Mouse (Mus musculus): Measurements from ENCODE around the gene Eef1b2. TPM values are rescaled to one million over a fixed set of nuclear protein-coding genes. Genes with fewer than 3 reads are reported as not detected.

Eef1b2 gene
- total and polyA plus RNA-seq, 3 experiments, result 1,302 to 1,881 (median 1,842) TPM

DNA sequence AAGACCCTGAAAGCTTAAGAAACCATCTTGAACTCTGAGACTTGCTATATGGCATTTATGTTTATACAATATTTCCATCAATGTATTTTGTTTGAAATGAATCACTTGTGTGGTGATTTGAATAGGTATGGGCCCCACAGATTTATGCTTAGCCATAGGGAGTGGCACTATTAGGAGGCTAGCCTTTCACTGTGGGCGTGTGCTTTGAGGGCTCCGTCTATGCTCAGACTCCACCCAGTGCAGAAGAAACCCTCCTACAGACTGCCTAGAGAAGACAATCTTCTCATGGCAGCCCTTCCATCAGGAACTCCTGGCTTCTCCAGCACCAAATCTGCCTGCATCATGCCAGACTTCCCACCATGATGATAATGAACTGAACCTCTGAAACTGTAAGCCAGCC, 8.0 kb upstream of the Eef1b2 start:
- no peaks in the 10 kb centered on the region for H3K9me3 ChIP-seq (replicated peaks; ENCODE audit: low read length)
- no peak for DNase-seq (ENCODE audit: extremely low read depth)
- H3K36me3 ChIP-seq (replicated peaks in 1 of 2; ENCODE audit: control insufficient read depth in 1 of 2, insufficient read depth in 1 of 2, low read length in 1 of 2), result peaks cover 34 to 77% of the 10 kb centered on the region in 2 experiments
- TF ChIP-seq ELF1 (IDR thresholded peaks at IDR 0.05; ENCODE audit: low read depth, low read length), result no peak
- TF ChIP-seq POLR2A (IDR thresholded peaks at IDR 0.05; ENCODE audit: low read depth, low read length), result no peak
- no peak for TF ChIP-seq NRF1 (IDR thresholded peaks at IDR 0.05; ENCODE audit: low read depth, low read length)
- no peak for TF ChIP-seq ZC3H11A (IDR thresholded peaks at IDR 0.05; ENCODE audit: low read depth, low read length)
- no peak for TF ChIP-seq USF1 (IDR thresholded peaks at IDR 0.05; ENCODE audit: low read depth, low read length)
- TF ChIP-seq EP300 (IDR thresholded peaks at IDR 0.05; ENCODE audit: low read length), result no peak
- no peak for TF ChIP-seq JUN (IDR thresholded peaks at IDR 0.05; ENCODE audit: insufficient read depth, low read depth, low read length)
- no peak for TF ChIP-seq KAT2A (IDR thresholded peaks at IDR 0.05; ENCODE audit: insufficient replicate concordance, low read length)
- TF ChIP-seq USF2 (conservative IDR thresholded peaks at IDR 0.05; ENCODE audit: low read depth, low read length), result no peak
- TF ChIP-seq MEF2A (IDR thresholded peaks at IDR 0.05; ENCODE audit: borderline replicate concordance, low read depth, low read length), result no peak
- no peak for TF ChIP-seq ETS1 (conservative IDR thresholded peaks at IDR 0.05; ENCODE audit: low read depth, low read length)
- no peak for TF ChIP-seq GABPA (IDR thresholded peaks at IDR 0.05; ENCODE audit: insufficient replicate concordance, low read depth, low read length)
- TF ChIP-seq HCFC1 (IDR thresholded peaks at IDR 0.05; ENCODE audit: low read depth, low read length), result no peak
- TF ChIP-seq E2F4 (IDR thresholded peaks at IDR 0.05; ENCODE audit: insufficient replicate concordance, low read depth, low read length), result no peak
- no peak for TF ChIP-seq BHLHE40 (IDR thresholded peaks at IDR 0.05; ENCODE audit: low read depth, low read length)
- TF ChIP-seq CTCF (conservative IDR thresholded peaks at IDR 0.05 in 1 of 2, IDR thresholded peaks at IDR 0.05 in 1 of 2; ENCODE audit: low read depth in 2 of 2, low read length in 2 of 2), result no peak
- TF ChIP-seq SIN3A (IDR thresholded peaks at IDR 0.05; ENCODE audit: low read length), result no peak
- TF ChIP-seq RCOR1 (conservative IDR thresholded peaks at IDR 0.05; ENCODE audit: low read depth, low read length), result no peak
- in situ Hi-C loops (cut with MboI; ENCODE audit: low pct_ligation_motif_present, low pct_unique_long_range_greater_than_20kb, low sequenced_read_pairs) (no loop called here), dilution Hi-C loops (cut with MboI; ENCODE audit: extremely low pct_ligation_motif_present, extremely low pct_unique_long_range_greater_than_20kb, low sequenced_read_pairs) (no loop called here)
- H3K4me3 ChIP-seq (replicated peaks in 1 of 3; ENCODE audit: low read depth in 2 of 3, low read length in 2 of 3, poor library complexity in 1 of 3), result no peak overlapping the region
- no peak overlapping the region for H3K9ac ChIP-seq (ENCODE audit: insufficient read depth, low read depth)
- peaks cover 18% of the 10 kb centered on the region for H3K79me2 ChIP-seq (replicated peaks; ENCODE audit: control insufficient read depth, extremely low read depth, insufficient read depth, poor library complexity, severe bottlenecking)
- H3K4me2 ChIP-seq (ENCODE audit: insufficient read depth, low read depth, poor library complexity, severe bottlenecking), result no peak overlapping the region
- H3K27ac ChIP-seq (ENCODE audit: insufficient read depth, low read depth), result no peak overlapping the region
- no peaks in the 10 kb centered on the region for H3K4me1 ChIP-seq (ENCODE audit: control insufficient read depth in 1 of 2, insufficient read depth in 2 of 2)
- H3K27me3 ChIP-seq (replicated peaks), result no peaks in the 10 kb centered on the region

DNA sequence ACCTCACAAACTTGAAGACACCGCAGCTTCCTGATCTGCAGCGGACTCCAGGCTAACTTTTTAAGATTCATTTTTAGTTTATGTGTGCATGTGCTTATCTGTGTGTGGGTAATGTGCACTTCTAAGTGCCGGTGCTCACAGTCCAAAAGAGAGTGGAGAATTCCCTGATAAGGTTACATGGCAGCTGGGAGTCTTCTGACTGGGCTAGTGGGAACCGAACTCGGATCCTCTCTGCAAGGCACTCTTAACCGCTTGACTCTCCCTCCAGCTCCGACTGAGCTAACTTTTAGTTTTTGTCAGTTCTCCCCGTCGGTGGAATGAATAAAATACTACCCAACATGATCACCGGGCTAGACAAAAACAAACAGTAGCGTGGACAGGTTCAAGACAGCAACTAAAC, 772 bp upstream of the Eef1b2 start:
- Histone ChIP-seq H3K4me3 (replicated peaks in 1 of 3; ENCODE audit: low read depth in 2 of 3, low read length in 2 of 3, poor library complexity in 1 of 3) (peak overlapping the region; percentile 87 to 91 (median 89)), H3K27ac (ENCODE audit: insufficient read depth, low read depth) (peak overlapping the region; percentile 21; the same call in 1 of the 2 replicates), H3K27me3 (replicated peaks) (no peaks in the 10 kb centered on the region), H3K4me1 (ENCODE audit: control insufficient read depth in 1 of 2, insufficient read depth in 2 of 2) (peaks cover 0 to 38% of the 10 kb centered on the region in 2 experiments; a peak in 2 of 4 replicates), H3K4me2 (ENCODE audit: insufficient read depth, low read depth, poor library complexity, severe bottlenecking) (peak overlapping the region; percentile 93), H3K9me3 (replicated peaks; ENCODE audit: low read length) (no peaks in the 10 kb centered on the region), H3K79me2 (replicated peaks; ENCODE audit: control insufficient read depth, extremely low read depth, insufficient read depth, poor library complexity, severe bottlenecking) (peaks cover 55% of the 10 kb centered on the region), H3K36me3 (replicated peaks in 1 of 2; ENCODE audit: control insufficient read depth in 1 of 2, insufficient read depth in 1 of 2, low read length in 1 of 2) (peaks cover 28 to 51% of the 10 kb centered on the region in 2 experiments), H3K9ac (ENCODE audit: insufficient read depth, low read depth) (peak overlapping the region; percentile 85)
- dilution Hi-C loops (cut with MboI; ENCODE audit: extremely low pct_ligation_motif_present, extremely low pct_unique_long_range_greater_than_20kb, low sequenced_read_pairs) (no loop called here), in situ Hi-C loops (cut with MboI; ENCODE audit: low pct_ligation_motif_present, low pct_unique_long_range_greater_than_20kb, low sequenced_read_pairs) (no loop called here)
- TF ChIP-seq ZMIZ1 (IDR thresholded peaks at IDR 0.05; ENCODE audit: low read depth, low read length) (no peak), JUND (conservative IDR thresholded peaks at IDR 0.05; ENCODE audit: low read depth, low read length) (no peak)
- DNase-seq (ENCODE audit: extremely low read depth), result peak; percentile 36

Measured in CH12.LX (cell line).